Mouse (Mus musculus) frontal cortex, postnatal 25 days (tissue): ENCODE data around the gene Epdr1.
"Not testable (repeated sequence)": the region's sequence is repeated elsewhere in the genome, so short reads cannot be mapped to it uniquely, and the experiment has no call there.

Experiments
- DNase-seq, 2 experiments: peaks; one replicate each; pipeline ENCODE4 v3.0.0; 2022; ENCODE audit warnings: low spot score in 2 of 2

Gene Epdr1

GRCm38 (mm10) chr13:19604916-19605315, 14.8 kb downstream of the Epdr1 start:
- DNase-seq, result no peak

GRCm38 (mm10) chr13:19603719-19604118, 16.0 kb downstream of the Epdr1 start:
- DNase-seq, result no peak

GRCm38 (mm10) chr13:19602531-19602930, 17.2 kb downstream of the Epdr1 start:
- DNase-seq, result no peak

DNA sequence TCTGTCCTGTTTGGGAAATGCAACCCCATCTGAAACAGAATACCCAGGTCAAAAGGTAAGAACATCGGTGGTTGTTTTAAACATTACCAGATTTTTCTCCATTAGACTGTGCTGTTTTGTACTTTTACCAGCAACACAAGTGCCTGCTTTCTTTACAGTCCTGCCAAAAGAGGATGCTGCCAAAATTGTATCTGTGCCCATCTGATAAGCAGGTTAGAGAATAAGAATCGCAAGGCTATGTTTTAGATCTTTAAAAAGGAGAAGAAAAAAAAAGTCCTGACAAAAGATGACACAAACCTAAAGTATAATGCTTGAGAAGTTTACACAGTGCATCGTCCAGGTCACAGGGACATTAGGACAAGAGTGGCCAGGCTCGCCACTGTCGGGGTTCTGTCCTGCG, 20.5 kb downstream of the Epdr1 start:
- no peak for DNase-seq

GRCm38 (mm10) chr13:19595141-19595540, 24.6 kb downstream of the Epdr1 start:
- no peak for DNase-seq

GRCm38 (mm10) chr13:19590996-19591759, 28.5 kb downstream of the Epdr1 start:
- no peak for DNase-seq

DNA sequence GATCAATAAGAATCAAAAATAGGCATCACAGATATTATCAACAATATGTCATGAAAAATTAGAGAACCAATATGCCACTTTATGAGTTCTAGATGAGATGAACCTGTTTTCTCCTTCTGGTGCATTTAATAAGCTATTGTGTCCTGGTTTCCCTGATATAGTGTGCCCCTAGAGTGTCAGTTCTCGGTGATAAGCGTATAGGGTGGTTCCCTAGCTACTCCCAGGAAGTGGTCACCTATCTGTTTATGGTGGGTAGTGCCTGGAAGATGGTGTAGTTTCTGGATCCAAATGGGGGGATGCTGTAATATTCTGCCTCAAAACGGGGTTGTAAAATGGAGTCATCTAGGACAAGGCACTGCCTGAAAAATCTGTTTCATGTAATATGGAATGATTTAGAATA, 43.8 kb downstream of the Epdr1 start:
- no peak for DNase-seq

DNA sequence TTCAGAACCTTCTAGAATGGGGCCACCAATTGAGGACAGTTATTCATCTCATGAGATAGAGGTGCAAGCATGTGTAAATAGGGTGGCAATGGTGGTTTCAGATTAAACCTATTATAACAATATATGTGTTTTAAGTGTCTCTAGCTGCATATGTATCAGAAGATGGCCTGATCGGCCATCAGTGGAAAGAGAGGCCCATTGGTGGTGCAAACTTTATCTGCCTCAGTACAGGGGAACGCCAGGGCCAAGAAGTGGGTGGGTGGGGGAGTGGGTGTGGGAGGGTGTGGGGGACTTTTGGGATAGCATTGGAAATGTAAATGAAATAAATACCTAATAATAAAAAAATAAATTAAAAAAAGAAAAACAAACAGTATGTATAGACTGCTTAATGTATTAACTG, 45.0 kb downstream of the Epdr1 start:
- DNase-seq, result not testable (repeated sequence)

DNA sequence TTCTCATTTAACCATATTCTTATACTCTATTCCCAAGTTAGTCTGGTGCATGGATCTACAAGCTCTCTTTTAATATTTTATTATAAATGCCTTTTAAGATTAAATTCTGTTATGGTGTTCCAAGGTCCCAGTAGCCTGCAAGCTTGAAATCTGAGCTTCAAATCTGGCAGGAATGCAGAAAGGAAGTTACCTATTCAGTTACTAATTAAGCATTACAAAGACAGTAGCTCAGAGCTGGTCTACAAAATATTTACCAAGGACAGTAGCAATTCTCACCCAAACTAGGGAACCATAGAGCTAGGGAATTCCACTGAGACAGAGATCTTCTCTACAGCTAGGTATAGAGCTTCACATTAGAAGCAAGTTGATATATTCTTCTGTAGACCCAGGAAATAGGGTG, 49.6 kb downstream of the Epdr1 start:
- DNase-seq, result not testable (repeated sequence)

GRCm38 (mm10) chr13:19562510-19562909, 57.2 kb downstream of the Epdr1 start:
- DNase-seq, result no peak

DNA sequence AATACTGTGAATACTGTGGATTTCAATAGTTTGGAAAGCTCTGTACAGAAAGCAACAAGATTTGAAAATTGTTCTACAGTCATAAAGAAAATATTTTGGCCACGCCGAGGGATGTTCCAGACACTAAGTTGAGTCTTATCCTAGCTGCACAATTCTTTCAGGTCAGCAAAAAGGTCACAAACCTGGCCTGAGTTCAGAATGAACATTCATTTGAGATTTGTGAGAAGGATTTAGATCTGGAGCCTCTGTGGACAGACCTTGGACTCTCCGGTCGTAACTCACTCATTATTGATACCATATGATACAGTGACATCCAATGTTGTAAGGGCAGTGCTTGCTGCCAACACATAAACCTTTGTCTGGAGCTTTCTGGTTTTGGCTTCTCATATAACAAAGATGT, 64.3 kb downstream of the Epdr1 start:
- DNase-seq, result no peak
